ENCODE assay signal across 8 mouse cellular contexts in genomic region chr12:24710672-24711071, GRCm38 (mm10). TPM values are rescaled to one million over a fixed set of nuclear protein-coding genes. Genes with fewer than 3 reads are reported as not detected.
DNase-seq lines count a peak whose midpoint lies in the region; ATAC-seq and TF ChIP-seq lines count a peak whose summit lies in the region.

No protein-coding gene starts in this region.

- no peak for ATAC-seq in embryonic facial prominence, embryonic 13.5 days (ENCODE audit: insufficient number of reproducible peaks, insufficient read depth, low FRiP score, low TSS enrichment, low read depth)
- ATAC-seq in intestine, embryonic 16.5 days: no peak
- ATAC-seq in neural tube, embryonic 11.5 days (ENCODE audit: insufficient read depth, low FRiP score, low TSS enrichment): no peak

- TF ChIP-seq POLR2A in CH12.LX (IDR thresholded peaks at IDR 0.05; ENCODE audit: low read depth, low read length): no peak

- H3K27me3 ChIP-seq in heart, embryonic 10.5 days (ENCODE audit: insufficient read depth, poor library complexity, severe bottlenecking): no peaks in the 10 kb centered on the region
- H3K27me3 ChIP-seq in CH12.LX (replicated peaks): no peaks in the 10 kb centered on the region
- H3K27me3 ChIP-seq in embryonic facial prominence, embryonic 13.5 days: no peaks in the 10 kb centered on the region
- no peaks in the 10 kb centered on the region for H3K27me3 ChIP-seq in intestine, embryonic 16.5 days (replicated peaks; ENCODE audit: control insufficient read depth, insufficient read depth, low read length)
- no peaks in the 10 kb centered on the region for H3K27me3 ChIP-seq in neural tube, embryonic 11.5 days (ENCODE audit: control insufficient read depth, insufficient read depth, low read length)

- peaks cover 47% of the 10 kb centered on the region for H3K36me3 ChIP-seq in heart, embryonic 10.5 days
- H3K36me3 ChIP-seq in CH12.LX (replicated peaks in 1 of 2; ENCODE audit: control insufficient read depth in 1 of 2, insufficient read depth in 1 of 2, low read length in 1 of 2): peaks cover 35 to 60% of the 10 kb centered on the region in 2 experiments
- peaks cover 36% of the 10 kb centered on the region for H3K36me3 ChIP-seq in embryonic facial prominence, embryonic 13.5 days
- H3K36me3 ChIP-seq in intestine, embryonic 16.5 days (ENCODE audit: control insufficient read depth, insufficient read depth, low read length): no peaks in the 10 kb centered on the region; the same call in 1 of the 2 replicates
- peaks cover 12% of the 10 kb centered on the region for H3K36me3 ChIP-seq in neural tube, embryonic 11.5 days (ENCODE audit: control insufficient read depth, insufficient read depth, low read length)

- peaks cover 43% of the 10 kb centered on the region for H3K4me1 ChIP-seq in heart, embryonic 10.5 days
- H3K4me1 ChIP-seq in CH12.LX (ENCODE audit: control insufficient read depth in 1 of 2, insufficient read depth in 2 of 2): peaks cover 4 to 40% of the 10 kb centered on the region in 2 experiments; a peak in 3 of 4 replicates
- H3K4me1 ChIP-seq in embryonic facial prominence, embryonic 13.5 days: peaks cover 46% of the 10 kb centered on the region
- peaks cover 27% of the 10 kb centered on the region for H3K4me1 ChIP-seq in intestine, embryonic 16.5 days (ENCODE audit: control insufficient read depth, insufficient read depth, low read length)
- peaks cover 18% of the 10 kb centered on the region for H3K4me1 ChIP-seq in neural tube, embryonic 11.5 days (ENCODE audit: control insufficient read depth, insufficient read depth, low read length)

- peak overlapping the region; percentile 73 for H3K4me2 ChIP-seq in CH12.LX (ENCODE audit: insufficient read depth, low read depth, poor library complexity, severe bottlenecking)
- peak overlapping the region; percentile 89 for H3K4me2 ChIP-seq in embryonic facial prominence, embryonic 13.5 days
- peak overlapping the region; percentile 81; the same call in 1 of the 2 replicates for H3K4me2 ChIP-seq in intestine, embryonic 16.5 days (ENCODE audit: low read depth, low read length)
- peak overlapping the region; percentile 62 for H3K4me2 ChIP-seq in neural tube, embryonic 11.5 days (ENCODE audit: low read depth)

- 0 out of 2 replicates have a peak overlapping the region, but pooled peaks have one; percentile 97 for H3K4me3 ChIP-seq in heart, embryonic 10.5 days
- peak overlapping the region in 2 of 3 experiments; percentile 14 to 38 for H3K4me3 ChIP-seq in CH12.LX (replicated peaks in 1 of 3; ENCODE audit: low read depth in 2 of 3, low read length in 2 of 3, poor library complexity in 1 of 3)
- peak overlapping the region; percentile 82; the same call in 1 of the 2 replicates for H3K4me3 ChIP-seq in embryonic facial prominence, embryonic 13.5 days
- H3K4me3 ChIP-seq in intestine, embryonic 16.5 days (ENCODE audit: low read length): no peak overlapping the region
- H3K4me3 ChIP-seq in neural tube, embryonic 11.5 days (ENCODE audit: low read depth, low read length): 0 out of 2 replicates have a peak overlapping the region, but pooled peaks have one; percentile 12

- in situ Hi-C loops in CH12.LX (cut with MboI; ENCODE audit: low pct_ligation_motif_present, low pct_unique_long_range_greater_than_20kb, low sequenced_read_pairs): loop anchor here (5.0 kb wide), 1 partner anchor 242 kb away; no protein-coding TSS in a partner anchor

- dilution Hi-C loops in CH12.LX (cut with MboI; ENCODE audit: extremely low pct_ligation_motif_present, extremely low pct_unique_long_range_greater_than_20kb, low sequenced_read_pairs): no loop called here

- H3K9ac ChIP-seq in CH12.LX (ENCODE audit: insufficient read depth, low read depth): peak overlapping the region; percentile 31; the same call in 1 of the 2 replicates
- H3K9ac ChIP-seq in embryonic facial prominence, embryonic 13.5 days: no peak overlapping the region
- H3K9ac ChIP-seq in intestine, embryonic 16.5 days (ENCODE audit: low read depth, low read length): no peak overlapping the region
- H3K9ac ChIP-seq in neural tube, embryonic 11.5 days (ENCODE audit: low read length): peak overlapping the region; percentile 4; the same call in 1 of the 2 replicates

- no peak for DNase-seq in heart, embryonic 10.5 days (ENCODE audit: low spot score)
- no peak for DNase-seq in heart, postnatal 10 days
- peak; percentile 73 for DNase-seq in CH12.LX (ENCODE audit: extremely low read depth)
- DNase-seq in neural tube, embryonic 11.5 days (ENCODE audit: low spot score): peak; percentile 51
- no peak for DNase-seq in right cerebral cortex, adult 18-20 months
- no peak for DNase-seq in left cerebral cortex, postnatal 25 days (ENCODE audit: low spot score in 2 of 2)

- 75% methylated on average over 5 of the region's 5 CpGs for WGBS in heart, embryonic 10.5 days
- WGBS in embryonic facial prominence, embryonic 13.5 days: 66% methylated on average over 5 of the region's 5 CpGs
- WGBS in intestine, embryonic 16.5 days: 66% methylated on average over 5 of the region's 5 CpGs
- 65% methylated on average over 5 of the region's 5 CpGs for WGBS in neural tube, embryonic 11.5 days

- no peak for TF ChIP-seq EP300 in CH12.LX (IDR thresholded peaks at IDR 0.05; ENCODE audit: low read length)

- TF ChIP-seq RAD21 in CH12.LX (IDR thresholded peaks at IDR 0.05; ENCODE audit: low read depth, low read length): peak; percentile 15

- intact Hi-C loops in heart, postnatal 10 days (cut with DNase I): loop anchor here (1.0 kb wide), 1 partner anchor 238 kb away; no protein-coding TSS in a partner anchor
- intact Hi-C loops in left cerebral cortex, postnatal 25 days (cut with DNase I): loop anchor here (1.0 to 10.0 kb wide), 2 partner anchors 242 to 1584 kb away; no protein-coding TSS in a partner anchor

- peaks cover 28% of the 10 kb centered on the region for H3K79me2 ChIP-seq in CH12.LX (replicated peaks; ENCODE audit: control insufficient read depth, extremely low read depth, insufficient read depth, poor library complexity, severe bottlenecking)

- peak; percentile 56 to 66; a peak in 3 of 4 replicates for TF ChIP-seq CTCF in CH12.LX (conservative IDR thresholded peaks at IDR 0.05 in 1 of 2, IDR thresholded peaks at IDR 0.05 in 1 of 2; ENCODE audit: low read depth in 2 of 2, low read length in 2 of 2)

- H3K9me3 ChIP-seq in heart, embryonic 10.5 days: no peaks in the 10 kb centered on the region
- no peaks in the 10 kb centered on the region for H3K9me3 ChIP-seq in CH12.LX (replicated peaks; ENCODE audit: low read length)
- no peaks in the 10 kb centered on the region for H3K9me3 ChIP-seq in embryonic facial prominence, embryonic 13.5 days
- no peaks in the 10 kb centered on the region for H3K9me3 ChIP-seq in intestine, embryonic 16.5 days (ENCODE audit: control insufficient read depth, low read length)
- no peaks in the 10 kb centered on the region for H3K9me3 ChIP-seq in neural tube, embryonic 11.5 days (ENCODE audit: control insufficient read depth, low read length)

- H3K27ac ChIP-seq in heart, embryonic 10.5 days: no peak overlapping the region
- peak overlapping the region; percentile 67 for H3K27ac ChIP-seq in CH12.LX (ENCODE audit: insufficient read depth, low read depth)
- 0 out of 2 replicates have a peak overlapping the region, but pooled peaks have one; percentile 44 for H3K27ac ChIP-seq in embryonic facial prominence, embryonic 13.5 days
- H3K27ac ChIP-seq in intestine, embryonic 16.5 days (ENCODE audit: low read length): no peak overlapping the region
- H3K27ac ChIP-seq in neural tube, embryonic 11.5 days (ENCODE audit: low read depth, low read length): no peak overlapping the region

TF ChIP-seq in CH12.LX, 34 proteins besides CTCF, POLR2A, EP300 and RAD21:
- peak; percentile 37; the same call in 1 of the 2 replicates for TF ChIP-seq MEF2A (IDR thresholded peaks at IDR 0.05; ENCODE audit: borderline replicate concordance, low read depth, low read length)
- TF ChIP-seq SIN3A (IDR thresholded peaks at IDR 0.05; ENCODE audit: low read length): no peak
- peak; percentile 10; the same call in 1 of the 2 replicates for TF ChIP-seq SMC3 (IDR thresholded peaks at IDR 0.05; ENCODE audit: low read depth, low read length)

RNA-seq across cellular contexts. Expression of gene Rrm2, which starts 2.6 kb away (rescaled TPM):
- polyA plus RNA-seq in heart, embryonic 10.5 days (2016; fragmentation: Nextera tagmentation; extraction: Ambion mirVana): 307 TPM in 2 replicates
- total RNA-seq in heart, postnatal 10 days (2021): 10 to 100 TPM; 44.3 to 46.4 TPM
- total RNA-seq in CH12.LX (2012; rRNA removed): 89.0 and 138 TPM in 2 replicates
- 180 and 187 TPM in 2 replicates for total RNA-seq in CH12.LX (2014; rRNA removed)
- polyA plus RNA-seq in CH12.LX (2012; ENCODE audit: insufficient read length, low read depth): 202 and 214 TPM in 2 replicates
- polyA plus RNA-seq in embryonic facial prominence, embryonic 13.5 days (2015; fragmentation: Nextera tagmentation; extraction: Ambion mirVana): 214 and 235 TPM in 2 replicates
- polyA plus RNA-seq in intestine, embryonic 16.5 days (2015; fragmentation: Nextera tagmentation; extraction: Ambion mirVana): 122 and 147 TPM in 2 replicates
- polyA plus RNA-seq in neural tube, embryonic 11.5 days (2014; fragmentation: Nextera tagmentation; extraction: Ambion mirVana): 389 and 409 TPM in 2 replicates
- 1 to 10 TPM; 2.3 to 3.0 TPM for total RNA-seq in left cerebral cortex, postnatal 25 days (2021)

RNA-seq across cellular contexts. Expression of gene Cys1, which starts 29.1 kb away (rescaled TPM):
- polyA plus RNA-seq in heart, embryonic 10.5 days (2016; fragmentation: Nextera tagmentation; extraction: Ambion mirVana): 0.28 and 0.34 TPM in 2 replicates
- 1 to 10 TPM; 5.1 to 5.9 TPM for total RNA-seq in heart, postnatal 10 days (2021)
- total RNA-seq in CH12.LX (2012; rRNA removed): not detected in 2 replicates
- not detected in 2 replicates for total RNA-seq in CH12.LX (2014; rRNA removed)
- polyA plus RNA-seq in CH12.LX (2012; ENCODE audit: insufficient read length, low read depth): not detected in 2 replicates
- 3.8 and 4.0 TPM in 2 replicates for polyA plus RNA-seq in embryonic facial prominence, embryonic 13.5 days (2015; fragmentation: Nextera tagmentation; extraction: Ambion mirVana)
- 1.4 and 2.1 TPM in 2 replicates for polyA plus RNA-seq in intestine, embryonic 16.5 days (2015; fragmentation: Nextera tagmentation; extraction: Ambion mirVana)
- 0.62 and 1.3 TPM in 2 replicates for polyA plus RNA-seq in neural tube, embryonic 11.5 days (2014; fragmentation: Nextera tagmentation; extraction: Ambion mirVana)
- 10 to 100 TPM; 15.5 to 15.6 TPM for total RNA-seq in left cerebral cortex, postnatal 25 days (2021)

RNA-seq across cellular contexts. Expression of gene Klf11, which starts 59.6 kb away (rescaled TPM):
- polyA plus RNA-seq in heart, embryonic 10.5 days (2016; fragmentation: Nextera tagmentation; extraction: Ambion mirVana): 12.0 and 16.2 TPM in 2 replicates
- total RNA-seq in heart, postnatal 10 days (2021): 10 to 100 TPM; 25.5 to 37.3 TPM
- total RNA-seq in CH12.LX (2012; rRNA removed) (3.6 and 7.3 TPM in 2 replicates), CH12.LX (2014; rRNA removed) (7.2 and 8.0 TPM in 2 replicates)
- polyA plus RNA-seq in CH12.LX (2012; ENCODE audit: insufficient read length, low read depth): 7.5 and 9.2 TPM in 2 replicates
- 11.2 and 13.4 TPM in 2 replicates for polyA plus RNA-seq in embryonic facial prominence, embryonic 13.5 days (2015; fragmentation: Nextera tagmentation; extraction: Ambion mirVana)
- polyA plus RNA-seq in intestine, embryonic 16.5 days (2015; fragmentation: Nextera tagmentation; extraction: Ambion mirVana): 8.1 and 10.0 TPM in 2 replicates
- polyA plus RNA-seq in neural tube, embryonic 11.5 days (2014; fragmentation: Nextera tagmentation; extraction: Ambion mirVana): 14.5 and 16.0 TPM in 2 replicates
- total RNA-seq in left cerebral cortex, postnatal 25 days (2021): 1 to 10 TPM; 5.6 to 7.0 TPM

Comparison
In these comparisons a context has a peak if more than half of its experiments do, and no peak if none do; other contexts are left out.
1. DNase-seq: peak in CH12.LX (single experiment) and neural tube, embryonic 11.5 days (single experiment); none in heart, embryonic 10.5 days (single experiment), heart, postnatal 10 days (0 of 2), right cerebral cortex, adult 18-20 months (single experiment) and left cerebral cortex, postnatal 25 days (0 of 2).
2. H3K27ac ChIP-seq: peak in CH12.LX (single experiment) and embryonic facial prominence, embryonic 13.5 days (single experiment); none in heart, embryonic 10.5 days (single experiment), intestine, embryonic 16.5 days (single experiment) and neural tube, embryonic 11.5 days (single experiment).
3. H3K9ac ChIP-seq: peak in CH12.LX (single experiment) and neural tube, embryonic 11.5 days (single experiment); none in embryonic facial prominence, embryonic 13.5 days (single experiment) and intestine, embryonic 16.5 days (single experiment).
4. Peak in every context shown above with its lines, with median percentiles within 50 percentile points of each other: H3K4me2 ChIP-seq.